Mouse (Mus musculus): Measurements from ENCODE around the gene Fgl2. TPM values are rescaled to one million over a fixed set of nuclear protein-coding genes. Genes with fewer than 3 reads are reported as not detected.

Fgl2 gene
- total RNA-seq, 2 experiments from 2014 or later: 1.4 TPM

DNA sequence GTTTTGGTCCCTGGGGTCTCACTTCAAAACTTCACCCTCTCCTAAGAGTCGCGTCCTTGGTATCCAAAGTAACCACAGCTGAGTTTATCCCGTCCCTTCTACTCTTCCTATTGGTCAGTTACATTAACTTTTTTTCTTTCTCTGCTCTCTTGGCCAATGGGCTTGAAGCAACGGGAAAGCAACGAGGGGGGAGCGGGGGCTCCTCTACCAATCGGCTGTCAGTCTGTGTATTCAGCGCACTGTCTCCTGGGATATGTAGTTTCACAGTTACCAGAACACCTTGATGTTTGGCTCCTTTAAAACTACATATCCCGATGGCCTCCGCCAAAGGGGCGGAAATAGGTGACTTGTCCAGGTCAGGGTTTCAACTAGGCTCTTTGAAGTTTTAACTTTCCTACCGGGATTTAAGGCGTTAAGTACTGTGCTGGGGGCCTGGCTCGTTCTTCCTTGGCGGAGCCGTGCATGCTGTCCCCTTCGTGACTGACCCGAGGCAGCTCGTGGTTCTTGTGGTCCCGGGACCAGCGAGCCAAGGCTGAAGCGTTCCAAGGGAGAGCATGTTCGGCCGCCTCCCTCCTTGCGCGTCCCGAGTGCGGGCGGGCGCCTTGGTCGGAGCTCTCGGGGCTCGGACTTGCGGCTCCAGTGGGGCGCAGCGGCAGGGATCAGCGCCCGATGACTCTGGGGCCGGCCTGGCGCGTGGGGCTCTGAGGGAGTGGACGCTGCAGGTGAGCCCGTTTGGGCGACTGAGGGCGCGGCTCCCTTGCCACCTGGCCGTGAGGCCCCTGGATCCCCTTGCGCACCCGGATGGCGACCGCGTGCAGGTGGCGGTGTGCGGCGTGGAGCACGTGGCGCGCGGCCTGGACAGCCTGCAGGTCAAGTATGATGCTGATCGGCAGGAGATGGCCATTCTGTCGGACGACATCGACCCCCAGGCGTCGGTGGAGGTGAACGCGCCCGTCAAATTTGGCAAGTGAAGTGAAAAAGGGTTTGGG lies 52.5 kb downstream of the Fgl2 start, which contains the start of the genes Ccdc146 and Fam185a:
Gene Ccdc146 (minus strand): TSS at position 64 of the 989 bp plus-strand sequence.
Gene Fam185a (plus strand): TSS at position 345 of the 989 bp plus-strand sequence.
- TF ChIP-seq CTCF (IDR thresholded peaks at IDR 0.05): no peak; the same call in none of the 2 replicates
- DNase-seq (ENCODE audit: extremely low spot score in 1 of 2, low spot score in 2 of 2): peak; percentile 83 to 93
- intact Hi-C loops (cut with DNase I): loop anchor here (2.0 kb wide), 1 partner anchor 160 kb away; no protein-coding TSS in a partner anchor
- H3K4me3 ChIP-seq: peak within 1 kb of the TSS; percentile 82
- H3K27ac ChIP-seq: peak within 1 kb of the TSS; percentile 66

DNA sequence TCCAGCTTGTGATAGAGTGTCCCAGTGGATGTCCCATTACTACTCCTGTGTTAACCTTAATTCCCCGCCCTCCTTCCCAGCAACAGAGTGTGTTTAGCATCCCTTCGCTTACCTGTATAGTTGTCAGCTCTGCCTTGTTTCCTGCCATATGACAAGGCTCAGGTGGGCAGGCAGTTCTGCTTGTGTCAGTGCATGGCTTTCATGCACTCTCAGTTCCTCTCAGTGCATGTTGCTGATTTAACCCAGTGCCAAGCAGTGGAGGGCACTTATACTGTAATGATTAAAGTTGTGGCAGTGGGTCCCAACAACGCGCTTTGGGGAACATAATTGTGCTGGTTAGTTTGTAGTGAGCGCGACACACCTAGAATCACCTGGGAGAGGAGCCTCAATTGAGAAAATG lies 54.2 kb downstream of the Fgl2 start:
- intact Hi-C loops (cut with DNase I): no loop called here
- DNase-seq (ENCODE audit: extremely low spot score in 1 of 2, low spot score in 2 of 2): no peak
- no peak overlapping the region for H3K4me3 ChIP-seq
- H3K27ac ChIP-seq: no peak overlapping the region
- TF ChIP-seq CTCF (IDR thresholded peaks at IDR 0.05): no peak

Other genes with a start within 250 kb of the Fgl2 start
- gene Gsap, start 186.4 kb upstream of the Fgl2 start, total RNA-seq (2021): 1 to 10 TPM; 4.6 to 6.4 TPM
- under 1 TPM; 0.20 to 0.40 TPM for gene Ccdc146, start 52.0 kb downstream of the Fgl2 start, total RNA-seq (2021)
- gene Fam185a, start 52.3 kb downstream of the Fgl2 start, total RNA-seq (2021): 10 to 100 TPM; 14.4 to 15.7 TPM
- under 1 TPM; 0.25 to 0.37 TPM for gene Lrrc17, start 170.9 kb downstream of the Fgl2 start, total RNA-seq (2021)